Mouse (Mus musculus) ES-Bruce4 (cell line): ENCODE data around the gene H1f0.

ENCODE experiments used
- EP300 ChIP-seq: IDR thresholded peaks from 2 replicates; pipeline ENCODE4 v1.6.1; 2011; ENCODE audit warnings: low read depth, low read length; ENCODE audit not compliant: insufficient read depth
- POLR2A ChIP-seq: IDR thresholded peaks from one replicate; pipeline ENCODE4 v1.8.1; 2011; ENCODE audit warnings: low read length; ENCODE audit not compliant: insufficient read depth

DNA sequence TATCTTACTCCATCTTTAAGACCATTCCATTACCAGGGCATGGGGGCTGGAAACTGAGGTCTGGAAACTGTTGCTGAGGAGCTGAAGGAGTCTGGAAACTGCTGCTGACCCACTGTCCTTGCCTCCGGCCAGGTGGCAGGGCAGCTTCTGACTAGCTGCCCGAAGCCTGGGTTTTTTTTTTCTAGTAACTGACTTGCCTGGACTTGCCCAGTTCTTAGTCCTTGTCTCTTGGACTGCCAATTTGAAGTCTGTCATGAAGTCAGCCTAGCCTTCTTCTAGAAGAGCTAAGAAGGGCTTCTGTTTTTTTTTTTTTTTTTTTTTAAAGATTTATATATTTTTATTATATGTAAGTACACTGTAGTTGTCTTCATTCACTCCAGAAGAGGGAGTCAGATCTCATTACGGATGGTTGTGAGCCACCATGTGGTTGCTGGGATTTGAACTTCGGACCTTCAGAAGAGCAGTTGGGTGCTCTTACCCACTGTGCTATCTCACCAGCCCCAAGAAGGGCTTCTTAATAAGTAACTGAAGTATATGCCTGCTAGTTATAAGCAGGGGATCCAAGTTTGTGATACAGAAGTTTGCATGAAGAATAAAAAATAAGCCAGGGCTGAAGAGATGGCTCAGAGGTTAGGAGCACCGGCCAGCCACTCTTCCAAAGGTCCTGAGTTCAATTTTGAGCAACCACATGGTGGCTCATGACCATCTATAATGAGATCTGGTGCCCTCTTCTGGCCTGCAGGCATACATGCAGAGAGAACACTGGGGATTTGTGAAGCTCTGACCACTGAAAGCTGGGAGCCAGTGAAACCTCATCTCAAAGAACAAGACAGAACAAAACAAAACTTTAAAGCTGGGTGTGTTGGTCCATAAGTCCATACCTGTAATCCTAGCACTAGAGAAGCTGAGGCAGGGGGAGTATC is 43.1 kb downstream of the H1f0 start:
- 0 out of 2 replicates have a peak, but pooled peaks have one; percentile 9 for TF ChIP-seq EP300
- no peak for TF ChIP-seq POLR2A
